Mouse (Mus musculus) spleen, adult 12 weeks (tissue): Measurements from ENCODE around the gene Nrcam.

Experiments
- DNase-seq: peaks from one replicate; pipeline ENCODE4 v3.0.0; 2022; ENCODE audit warnings: low spot score

Nrcam gene

DNA sequence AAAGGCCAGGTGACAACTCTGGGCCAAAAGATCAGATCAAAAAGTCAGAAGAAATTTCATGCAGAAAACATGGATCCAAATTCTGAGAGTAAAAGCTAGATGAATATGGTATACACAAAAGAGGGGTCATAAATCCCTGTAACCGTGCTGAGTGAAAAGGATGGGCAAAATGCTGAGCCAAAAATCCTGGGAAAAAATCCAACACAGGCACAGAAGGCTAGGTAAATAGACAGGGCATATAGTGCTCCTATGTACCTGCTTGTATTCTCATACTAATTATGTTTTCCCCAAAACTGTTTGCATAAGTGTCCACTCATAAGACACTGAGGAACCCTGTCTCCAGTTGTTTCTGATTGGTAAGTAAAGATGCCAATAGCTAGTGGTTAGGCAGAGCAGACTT, 288.8 kb downstream of the Nrcam start:
- DNase-seq = no peak

- no peak for DNase-seq
Measured at GRCm38 (mm10) chr12:44639341-44639921, 310.7 kb downstream of the Nrcam start.

GRCm38 (mm10) chr12:44640579-44640978, 311.9 kb downstream of the Nrcam start:
- no peak for DNase-seq
